Mouse (Mus musculus): ENCODE results near the gene Tssc4.

DNA sequence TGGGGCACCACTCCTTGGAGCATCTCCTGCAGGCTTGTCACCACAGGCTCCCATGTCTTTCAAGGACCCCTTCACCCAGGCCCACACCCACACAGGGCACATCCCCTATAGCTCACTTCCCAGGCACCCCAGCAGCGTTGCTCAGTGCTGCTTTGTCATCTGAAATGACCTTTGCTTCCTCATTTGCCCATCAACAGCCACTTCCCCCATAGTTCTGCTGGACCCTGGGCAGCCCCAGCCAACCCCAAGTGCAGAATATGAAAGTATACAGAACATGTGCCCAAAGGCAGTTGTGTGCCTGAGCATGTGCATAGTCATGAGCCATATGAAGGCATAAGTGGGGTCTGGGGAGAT is 26.5 kb downstream of the Tssc4 start:
- no peak for TF ChIP-seq CTCF (IDR thresholded peaks at IDR 0.05; ENCODE audit: borderline replicate concordance, insufficient read depth, low read length)
- no peak for TF ChIP-seq POLR2A (IDR thresholded peaks at IDR 0.05; ENCODE audit: low read depth, low read length)
